ENCODE assay signal across 19 mouse cellular contexts in genomic region chr6:6199138-6199870, GRCm38 (mm10). TPM values are rescaled to one million over a fixed set of nuclear protein-coding genes. Genes with fewer than 3 reads are reported as not detected.
A peak's percentile ranks its signal among the peaks of the same experiment; 100 is the strongest.
DNase-seq lines count a peak whose midpoint lies in the region; ATAC-seq and TF ChIP-seq lines count a peak whose summit lies in the region.
"Had no signal": no experiment of that assay in that cellular context is flagged by ENCODE, and none has a peak within 500 bp of the region (broad histone marks: within the 10 kb centered on the region; RNA-seq: fewer than 3 reads in every experiment).

No protein-coding gene starts in this region.

- H3K27ac ChIP-seq in hindbrain, embryonic 15.5 days (replicated peaks): no peak overlapping the region
- no peak overlapping the region for H3K27ac ChIP-seq in hindbrain, embryonic 13.5 days
- peak overlapping the region; percentile 11; the same call in 1 of the 2 replicates for H3K27ac ChIP-seq in liver, postnatal 0 days (ENCODE audit: low read depth)
- no peak overlapping the region for H3K27ac ChIP-seq in liver, embryonic 12.5 days
- H3K27ac ChIP-seq: embryonic facial prominence, embryonic 13.5 days; heart, embryonic 10.5 days had no signal

- peak; percentile 61; the same call in 1 of the 2 replicates for ATAC-seq in hindbrain, embryonic 15.5 days (ENCODE audit: low FRiP score, low read depth)
- ATAC-seq in hindbrain, embryonic 13.5 days (ENCODE audit: low FRiP score): no peak
- no peak for ATAC-seq in liver, postnatal 0 days
- no peak for ATAC-seq in liver, embryonic 12.5 days
- ATAC-seq: forebrain, embryonic 16.5 days; intestine, embryonic 16.5 days had no signal

- DNase-seq in heart, adult 11 months: peak; percentile 89
- DNase-seq in heart, postnatal 36 days: no peak
- DNase-seq in liver, postnatal 0 days: no peak
- DNase-seq: adrenal gland, adult 2 months; adrenal gland, postnatal 25 days; cerebellum, adult 18-20 months; cerebellum, adult 9-11 months; cerebellum, postnatal 36 days; gastrocnemius, postnatal 10 days; kidney, adult 2 months had no signal

- no peak for TF ChIP-seq CTCF in liver, postnatal 0 days (IDR thresholded peaks at IDR 0.05; ENCODE audit: low read depth)
- TF ChIP-seq CTCF in E14TG2a.4 (conservative IDR thresholded peaks at IDR 0.05; ENCODE audit: low read length): no peak

- H3K9me3 ChIP-seq in hindbrain, embryonic 15.5 days: no peaks in the 10 kb centered on the region
- no peaks in the 10 kb centered on the region for H3K9me3 ChIP-seq in hindbrain, embryonic 13.5 days
- no peaks in the 10 kb centered on the region for H3K9me3 ChIP-seq in liver, postnatal 0 days (ENCODE audit: low read length)
- H3K9me3 ChIP-seq in liver, embryonic 12.5 days (replicated peaks): no peaks in the 10 kb centered on the region
- H3K9me3 ChIP-seq in E14TG2a.4 (ENCODE audit: low read length): no peaks in the 10 kb centered on the region
- H3K9me3 ChIP-seq: embryonic facial prominence, embryonic 13.5 days; heart, embryonic 10.5 days had no signal

- intact Hi-C loops in heart, postnatal 36 days (cut with DNase I): no loop called here

- WGBS in hindbrain, embryonic 15.5 days: 79% methylated on average over 10 of the region's 10 CpGs
- 82% methylated on average over 10 of the region's 10 CpGs for WGBS in hindbrain, embryonic 13.5 days
- WGBS in liver, postnatal 0 days (ENCODE audit: insufficient replicate concordance): 87% methylated on average over 10 of the region's 10 CpGs
- WGBS in liver, embryonic 12.5 days (ENCODE audit: insufficient replicate concordance): 83% methylated on average over 10 of the region's 10 CpGs

- H3K4me1 ChIP-seq in hindbrain, embryonic 15.5 days (replicated peaks): no peaks in the 10 kb centered on the region
- H3K4me1 ChIP-seq in hindbrain, embryonic 13.5 days (replicated peaks): no peaks in the 10 kb centered on the region
- peaks cover 19% of the 10 kb centered on the region for H3K4me1 ChIP-seq in liver, postnatal 0 days (ENCODE audit: insufficient read depth)
- H3K4me1 ChIP-seq in liver, embryonic 12.5 days: 0 out of 2 replicates have a peak, but pooled peaks cover 10% of the 10 kb centered on the region
- H3K4me1 ChIP-seq in E14TG2a.4 (replicated peaks; ENCODE audit: low read depth, low read length): peaks cover 97% of the 10 kb centered on the region
- H3K4me1 ChIP-seq: embryonic facial prominence, embryonic 13.5 days had no signal

- H3K36me3 ChIP-seq in hindbrain, embryonic 15.5 days: no peaks in the 10 kb centered on the region
- no peaks in the 10 kb centered on the region for H3K36me3 ChIP-seq in hindbrain, embryonic 13.5 days
- peaks cover 3% of the 10 kb centered on the region; the same call in 1 of the 2 replicates for H3K36me3 ChIP-seq in liver, postnatal 0 days (replicated peaks; ENCODE audit: insufficient read depth, low read length)
- 0 out of 2 replicates have a peak, but pooled peaks cover 9% of the 10 kb centered on the region for H3K36me3 ChIP-seq in liver, embryonic 12.5 days
- peaks cover 37% of the 10 kb centered on the region for H3K36me3 ChIP-seq in E14TG2a.4 (ENCODE audit: insufficient read depth, low read length)

- H3K27me3 ChIP-seq in hindbrain, embryonic 15.5 days: no peaks in the 10 kb centered on the region
- H3K27me3 ChIP-seq in hindbrain, embryonic 13.5 days: no peaks in the 10 kb centered on the region
- H3K27me3 ChIP-seq in liver, postnatal 0 days (ENCODE audit: insufficient read depth, low read length): no peaks in the 10 kb centered on the region
- H3K27me3 ChIP-seq in liver, embryonic 12.5 days (replicated peaks): no peaks in the 10 kb centered on the region
- H3K27me3 ChIP-seq in E14TG2a.4 (ENCODE audit: insufficient read depth, low read length): no peaks in the 10 kb centered on the region
- H3K27me3 ChIP-seq: CH12.LX; embryonic facial prominence, embryonic 13.5 days had no signal

- H3K9ac ChIP-seq in hindbrain, embryonic 15.5 days: no peak overlapping the region
- H3K9ac ChIP-seq in hindbrain, embryonic 13.5 days: no peak overlapping the region
- no peak overlapping the region for H3K9ac ChIP-seq in liver, postnatal 0 days (replicated peaks)
- no peak overlapping the region for H3K9ac ChIP-seq in liver, embryonic 12.5 days
- H3K9ac ChIP-seq: embryonic facial prominence, embryonic 13.5 days had no signal

- TF ChIP-seq EP300 in liver, postnatal 0 days (IDR thresholded peaks at IDR 0.05; ENCODE audit: low read depth): no peak

- H3K4me3 ChIP-seq in hindbrain, embryonic 15.5 days: no peak overlapping the region
- no peak overlapping the region for H3K4me3 ChIP-seq in hindbrain, embryonic 13.5 days
- no peak overlapping the region for H3K4me3 ChIP-seq in liver, postnatal 0 days (ENCODE audit: low read depth, low read length)
- H3K4me3 ChIP-seq in liver, embryonic 12.5 days: no peak overlapping the region
- peak overlapping the region; percentile 2; the same call in 1 of the 2 replicates for H3K4me3 ChIP-seq in E14TG2a.4 (replicated peaks; ENCODE audit: low read length)
- H3K4me3 ChIP-seq: embryonic facial prominence, embryonic 13.5 days; heart, embryonic 10.5 days had no signal

- H3K4me2 ChIP-seq in hindbrain, embryonic 15.5 days: no peak overlapping the region
- H3K4me2 ChIP-seq in hindbrain, embryonic 13.5 days: no peak overlapping the region
- H3K4me2 ChIP-seq in liver, postnatal 0 days (ENCODE audit: low read depth, low read length): no peak overlapping the region
- no peak overlapping the region for H3K4me2 ChIP-seq in liver, embryonic 12.5 days
- H3K4me2 ChIP-seq: embryonic facial prominence, embryonic 13.5 days had no signal

RNA-seq across cellular contexts. Expression of gene Slc25a13, which starts 17.7 kb away (rescaled TPM):
- 100 to 1,000 TPM; 146 to 153 TPM for total RNA-seq in heart, postnatal 36 days (2021)
- 5.3 and 5.8 TPM in 2 replicates for polyA plus RNA-seq in hindbrain, embryonic 15.5 days (2015; fragmentation: Nextera tagmentation; extraction: Ambion mirVana)
- 7.4 and 7.8 TPM in 2 replicates for polyA plus RNA-seq in hindbrain, embryonic 13.5 days (2015; fragmentation: Nextera tagmentation; extraction: Ambion mirVana)
- polyA plus RNA-seq in liver, postnatal 0 days (2015; fragmentation: Nextera tagmentation; extraction: Ambion mirVana): 160 and 167 TPM in 2 replicates
- 41.9 and 43.6 TPM in 2 replicates for polyA plus RNA-seq in liver, embryonic 12.5 days (2016; fragmentation: Nextera tagmentation; extraction: Ambion mirVana)
- total RNA-seq: CH12.LX had no signal
